Mouse (Mus musculus): ENCODE measurements at regions not wholly inside any gene's neighbourhood (a gene's known extent, or its start where the extent isn't known, plus 50 kb on each side); places are given as distances from the start of the nearest gene placed in this dataset.

DNA sequence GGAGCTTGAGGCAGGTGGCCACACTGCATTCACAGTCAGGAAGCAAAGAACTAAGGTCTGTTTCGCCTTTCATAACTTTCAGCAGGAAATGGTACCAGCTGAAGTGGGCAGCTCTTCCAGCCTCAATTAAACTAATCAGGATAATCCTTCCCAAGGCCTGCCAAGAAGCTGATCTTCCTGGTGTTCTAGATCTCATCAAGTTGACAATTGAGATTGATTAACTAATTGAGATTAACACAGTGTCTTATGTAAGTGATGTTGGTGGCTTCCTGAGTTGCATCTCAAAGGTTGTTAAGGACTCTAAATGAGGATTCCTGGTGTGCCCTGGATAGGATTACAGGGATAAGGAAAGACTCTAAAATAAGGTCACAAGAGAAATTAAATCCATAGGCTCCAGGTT lies 273.3 kb upstream of the Irx2 start:
- DNase-seq (ENCODE audit: low spot score in 2 of 2), result no peak

DNA sequence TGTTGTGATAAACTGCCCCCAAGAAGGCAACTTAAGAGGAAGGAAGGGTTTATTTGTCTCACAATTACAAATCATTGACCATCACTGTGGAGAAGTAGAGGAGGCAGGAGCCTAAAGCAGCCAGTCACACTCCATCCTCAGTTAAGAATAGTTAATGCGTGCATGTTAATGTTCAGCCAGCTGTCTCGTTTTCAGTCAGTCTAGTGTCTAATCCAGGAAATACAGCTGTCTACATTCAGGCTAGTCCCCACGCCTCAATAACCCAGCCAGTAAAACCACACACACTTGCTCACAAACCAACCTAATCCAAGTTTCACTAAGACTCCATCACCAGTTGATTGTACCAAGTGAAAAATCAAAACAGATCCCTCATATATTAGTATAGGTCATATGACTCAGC lies 272.8 kb upstream of the Irx2 start:
- DNase-seq (ENCODE audit: low spot score in 2 of 2), result no peak

DNA sequence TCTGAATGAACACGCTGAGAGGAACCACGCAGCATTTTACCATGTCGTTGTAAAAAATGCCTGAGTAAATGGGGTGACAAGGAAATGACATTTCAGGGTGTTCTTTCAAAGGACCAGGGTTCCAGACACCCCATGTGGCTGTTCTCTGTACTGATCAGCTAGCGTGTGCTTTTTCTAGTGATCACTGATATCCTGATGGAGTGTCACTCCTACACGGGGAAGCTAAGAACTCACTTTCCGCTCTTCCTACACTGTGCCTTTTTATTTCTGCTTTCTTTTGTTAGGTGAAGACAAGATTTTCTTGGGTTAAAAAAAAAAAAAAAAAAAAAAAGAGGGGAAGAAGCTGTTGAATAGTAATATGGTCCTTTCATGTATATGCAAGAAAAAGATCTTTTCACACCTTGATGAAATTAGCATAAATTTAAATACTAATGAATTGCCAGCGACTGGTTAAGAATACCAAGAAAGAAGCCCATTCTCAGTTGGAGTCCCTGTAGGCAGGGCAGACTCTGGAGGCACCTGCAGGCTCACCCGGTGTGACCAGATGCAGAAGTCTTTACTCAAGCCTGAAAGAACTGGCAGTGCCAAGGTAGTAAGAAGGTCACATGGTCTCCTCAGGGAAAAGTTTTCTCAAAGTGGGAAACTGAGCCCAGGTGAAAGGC lies 270.2 kb upstream of the Irx2 start:
- DNase-seq (ENCODE audit: low spot score in 2 of 2), result no peak

DNA sequence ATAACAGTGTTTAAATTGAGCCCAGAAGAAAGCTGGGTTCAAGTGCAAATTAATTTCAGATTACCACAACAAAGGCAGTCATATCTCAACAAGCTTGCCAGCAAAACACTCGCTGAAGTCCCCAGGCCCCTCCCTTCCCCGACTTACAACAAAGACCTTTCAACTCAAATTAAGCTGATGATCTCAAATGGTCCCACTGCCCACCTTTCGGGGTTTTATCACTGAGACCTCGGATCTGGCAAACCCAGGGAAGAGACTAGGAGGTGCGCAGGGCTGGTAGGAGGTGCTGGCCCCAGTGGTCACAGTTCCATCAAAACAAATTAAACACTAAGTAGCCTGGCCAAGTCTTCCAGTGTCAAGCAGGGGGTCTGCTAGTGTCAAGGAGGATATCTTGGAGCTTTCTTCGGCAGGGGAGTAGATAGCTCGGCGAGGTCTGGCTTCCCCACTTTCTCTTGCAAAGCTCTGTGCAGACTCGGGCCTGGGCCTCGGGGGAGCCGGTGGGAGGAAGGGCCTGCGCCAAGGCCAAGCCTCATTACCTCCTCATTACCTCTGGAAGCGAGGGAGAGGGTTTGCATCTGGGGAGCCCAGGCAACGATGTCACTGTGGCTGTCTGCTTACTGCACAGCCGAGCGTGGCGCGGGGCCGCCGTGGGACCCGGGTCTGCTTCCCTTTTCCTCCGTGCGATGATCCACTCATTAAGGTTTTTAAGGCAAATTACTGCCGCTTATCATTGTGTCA lies 262.9 kb upstream of the Irx2 start:
- DNase-seq (ENCODE audit: low spot score in 2 of 2), result no peak

DNA sequence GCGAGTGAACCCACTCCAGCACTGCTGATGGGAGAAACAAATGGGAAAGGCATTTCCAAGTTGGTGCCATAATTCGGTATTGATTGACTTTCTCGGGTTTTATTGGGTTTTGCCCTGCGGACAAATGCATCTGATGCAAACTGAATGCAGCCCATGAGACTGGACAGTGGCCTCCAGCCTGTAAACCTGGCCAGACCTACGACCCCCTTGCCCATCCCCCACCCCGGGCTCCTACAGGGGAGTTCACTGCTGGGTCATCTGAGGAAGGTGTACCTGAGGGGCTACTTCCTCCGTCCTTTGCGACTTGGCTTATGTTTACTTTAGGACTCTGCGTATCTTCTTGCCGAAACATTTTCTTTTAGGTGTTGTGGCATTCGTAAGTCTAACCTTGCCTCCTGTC lies 262.3 kb upstream of the Irx2 start:
- no peak for DNase-seq (ENCODE audit: low spot score in 2 of 2)

DNA sequence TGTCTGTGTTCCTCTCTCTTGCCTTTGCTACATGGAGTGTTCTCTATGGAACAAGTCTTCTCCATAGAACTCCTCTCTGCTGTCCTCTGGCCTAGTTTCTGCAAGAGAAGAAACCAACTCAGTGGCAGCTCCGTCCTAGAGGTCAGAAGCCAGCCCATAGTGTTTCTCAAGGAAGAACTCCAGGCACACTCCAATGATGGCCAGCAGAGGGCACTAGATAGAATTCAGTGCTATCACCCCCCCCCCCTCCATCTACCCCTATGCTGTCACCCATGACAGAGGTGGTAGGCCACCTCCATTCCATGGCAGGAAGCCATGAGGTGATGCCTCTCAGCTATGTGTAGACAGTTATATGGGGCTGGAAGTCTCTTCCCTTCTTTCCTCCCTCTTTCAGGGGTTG lies 258.5 kb upstream of the Irx2 start:
- no peak for DNase-seq (ENCODE audit: low spot score in 2 of 2)

DNA sequence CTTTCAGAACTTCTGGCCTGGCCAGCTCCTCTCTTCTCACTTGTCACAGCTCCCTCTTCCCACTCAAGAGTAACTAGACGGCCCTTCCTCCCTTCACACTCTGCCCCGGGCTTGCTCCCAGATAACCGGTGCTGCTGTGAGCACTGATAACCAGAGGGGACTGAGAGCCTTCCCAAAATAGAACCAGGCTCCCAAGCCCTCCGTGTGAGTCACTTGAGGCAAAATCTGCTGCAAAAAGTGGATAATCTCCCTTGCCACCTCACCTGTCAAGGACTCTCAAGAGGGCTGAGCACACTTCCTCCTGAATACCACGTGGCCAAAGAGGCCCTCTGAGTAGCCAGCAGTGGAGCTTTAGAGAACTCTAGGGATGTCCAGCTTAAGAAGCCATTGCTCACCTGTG lies 257.6 kb upstream of the Irx2 start:
- no peak for DNase-seq (ENCODE audit: low spot score in 2 of 2)

DNA sequence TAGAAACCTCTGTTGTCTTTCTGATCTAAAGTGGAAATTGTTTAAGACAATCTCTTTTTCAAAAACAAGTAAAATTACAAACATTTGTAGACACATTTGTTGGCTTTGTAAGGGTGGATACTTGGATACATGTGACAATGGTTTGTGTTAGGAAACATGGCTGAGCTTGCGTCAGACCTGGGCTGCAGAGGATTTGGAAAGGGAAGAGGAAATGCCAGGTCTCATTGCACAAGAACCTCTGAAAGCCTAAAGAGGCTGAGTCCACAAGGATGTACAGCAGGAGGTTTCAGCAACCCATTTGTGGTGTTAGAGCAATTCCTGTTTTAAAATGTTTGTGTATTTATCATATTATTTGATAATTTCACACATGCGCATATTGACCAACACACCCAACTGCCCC lies 235.3 kb upstream of the Irx2 start:
- no peak for DNase-seq (ENCODE audit: low spot score in 2 of 2)

DNA sequence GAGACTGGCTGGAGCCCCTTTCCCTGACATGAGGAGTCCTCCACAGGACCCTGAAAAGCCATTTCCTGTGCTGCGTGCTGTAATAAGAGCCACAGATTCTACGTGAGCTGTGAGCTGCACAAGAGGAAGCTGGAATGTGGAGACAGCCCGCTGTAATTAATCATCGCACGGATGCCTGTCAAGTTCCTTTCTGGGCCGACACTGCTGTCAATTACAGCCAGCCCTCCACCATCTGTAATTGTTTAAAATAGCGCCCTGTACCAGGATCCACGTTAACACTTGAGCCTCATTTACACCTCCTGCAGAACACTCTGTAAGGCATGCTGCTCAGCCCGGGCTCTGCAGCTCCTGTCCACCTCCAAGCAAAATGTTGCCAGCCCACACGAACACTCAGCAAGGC lies 227.9 kb upstream of the Irx2 start:
- DNase-seq (ENCODE audit: low spot score in 2 of 2), result no peak

DNA sequence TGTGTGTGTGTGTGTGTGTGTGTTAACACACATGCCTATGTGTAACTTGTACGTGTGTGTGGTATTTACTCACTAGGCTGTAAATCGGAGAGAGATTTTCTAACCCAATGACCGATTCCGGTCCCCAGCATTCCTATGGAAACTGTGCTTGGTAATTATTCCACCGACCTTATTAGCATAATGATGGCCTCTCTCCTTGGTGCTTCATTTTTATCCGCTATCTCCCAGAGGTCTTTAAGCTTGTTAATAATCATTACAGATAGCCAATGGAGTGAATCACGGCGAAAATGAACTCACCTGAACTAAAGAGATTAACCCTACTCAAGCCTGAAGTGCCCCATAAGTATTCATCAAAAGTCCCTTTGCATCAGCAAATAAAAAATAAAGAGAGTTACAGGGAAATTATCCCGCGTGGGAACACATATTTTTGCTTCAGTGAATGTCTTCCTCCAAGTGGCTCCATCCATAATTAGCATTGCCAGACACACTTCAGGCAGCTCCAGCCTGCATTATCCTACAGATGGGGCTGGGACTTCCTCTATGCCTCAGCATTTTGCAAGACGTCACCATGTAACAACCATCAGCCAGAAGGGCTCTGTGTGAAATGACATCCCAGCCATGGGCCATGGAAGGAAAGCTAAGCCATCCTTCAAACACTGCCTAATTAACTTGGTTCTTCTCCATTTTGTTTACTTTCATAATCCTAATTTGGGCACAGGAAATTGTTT lies 219.2 kb upstream of the Irx2 start:
- DNase-seq (ENCODE audit: low spot score in 2 of 2), result no peak

DNA sequence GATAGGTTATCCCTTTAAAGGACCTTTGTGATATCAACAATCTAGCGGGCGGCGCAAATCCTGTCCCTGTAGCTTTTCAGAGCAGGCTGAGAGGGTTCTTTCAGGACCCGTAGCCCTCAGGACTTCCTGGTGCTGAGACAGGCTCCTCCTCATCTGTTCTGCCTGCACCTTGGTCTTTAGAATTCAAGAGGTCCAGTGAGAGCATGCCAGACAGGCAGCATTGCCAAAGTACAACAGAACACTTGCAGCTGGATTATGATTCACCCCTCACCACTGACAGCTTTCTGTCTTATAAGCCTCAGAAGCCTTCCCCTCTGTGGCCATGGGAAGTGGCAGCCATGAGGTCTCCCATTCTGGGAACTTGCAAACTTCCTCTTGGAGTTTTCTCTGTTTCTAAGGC lies 216.0 kb upstream of the Irx2 start:
- no peak for DNase-seq (ENCODE audit: low spot score in 2 of 2)

DNA sequence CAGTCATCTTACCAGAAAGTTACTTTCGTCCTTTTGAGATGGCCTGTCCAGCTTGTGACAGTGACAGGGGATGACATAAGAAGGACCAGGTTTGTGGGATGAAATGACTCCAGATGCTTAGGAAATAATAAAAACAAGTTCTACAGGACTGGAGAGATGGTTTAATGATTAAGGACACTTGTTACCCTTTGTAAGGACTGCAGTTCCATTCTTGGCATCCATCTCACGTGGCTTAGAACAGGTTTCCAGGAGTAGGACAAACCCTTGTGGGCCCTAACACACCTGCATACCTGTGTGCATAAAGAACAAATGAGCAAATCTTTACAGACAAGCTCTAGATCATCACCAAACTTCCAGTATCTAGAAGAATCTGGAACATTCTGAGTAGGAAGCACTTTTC lies 211.6 kb upstream of the Irx2 start:
- DNase-seq (ENCODE audit: low spot score in 2 of 2), result no peak

DNA sequence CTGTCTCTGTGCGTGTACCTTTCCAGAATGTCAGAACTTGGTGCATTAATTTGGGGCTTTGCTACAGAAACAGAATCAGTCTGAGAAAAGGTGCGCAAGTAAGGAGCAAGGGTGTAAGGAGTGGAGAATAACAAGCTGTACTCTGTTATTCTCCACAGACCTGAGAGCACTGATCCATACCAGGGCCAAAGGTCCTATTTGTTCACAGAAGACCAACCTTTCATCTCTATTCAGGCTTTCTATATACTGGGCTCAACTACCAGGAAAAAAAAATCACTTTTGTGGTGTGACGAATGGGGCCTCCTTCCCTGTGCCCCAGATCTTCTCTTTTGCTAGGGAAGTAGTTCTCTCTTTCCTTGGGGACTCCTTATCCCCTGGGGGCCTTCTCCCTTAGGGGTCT lies 210.8 kb upstream of the Irx2 start:
- no peak for DNase-seq (ENCODE audit: low spot score in 2 of 2)

DNA sequence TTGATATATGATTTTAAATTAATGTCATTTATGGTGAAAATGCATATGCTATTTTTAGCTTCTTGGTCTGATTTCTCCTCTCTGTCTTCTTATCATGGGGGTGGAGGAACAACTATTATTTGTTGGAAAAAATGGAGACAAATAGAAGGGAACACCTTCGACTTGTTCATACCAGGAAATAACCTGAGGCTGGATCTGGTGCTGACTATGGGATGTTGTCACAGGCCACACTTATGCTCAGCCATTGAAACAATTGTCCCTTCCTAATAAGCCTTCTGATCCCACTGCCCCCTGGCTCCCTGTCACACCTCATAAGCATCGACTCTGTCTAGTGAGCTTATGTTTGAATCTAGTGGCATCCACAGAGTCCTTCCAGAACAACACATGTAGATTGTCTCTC lies 210.3 kb upstream of the Irx2 start:
- no peak for DNase-seq (ENCODE audit: low spot score in 2 of 2)

DNA sequence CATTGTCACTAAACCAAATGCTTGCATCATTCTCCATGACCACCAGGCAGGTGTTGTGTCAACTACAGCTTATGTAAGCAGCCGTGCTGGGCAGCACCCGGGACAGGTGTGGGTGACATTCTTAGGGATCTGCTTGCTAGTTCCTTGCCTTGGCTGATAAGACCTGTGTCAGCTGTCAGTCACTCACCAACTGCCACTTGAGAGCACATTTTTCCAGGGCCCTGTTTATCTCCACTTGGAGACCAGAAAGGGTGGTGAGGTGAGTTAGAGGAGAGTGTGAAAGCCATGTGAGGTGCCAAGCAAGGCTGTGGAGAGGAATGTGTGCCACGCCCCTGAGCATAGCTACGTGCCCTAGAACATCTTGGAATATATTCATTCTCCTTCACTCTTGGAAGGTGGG lies 209.1 kb upstream of the Irx2 start:
- no peak for DNase-seq (ENCODE audit: low spot score in 2 of 2)

DNA sequence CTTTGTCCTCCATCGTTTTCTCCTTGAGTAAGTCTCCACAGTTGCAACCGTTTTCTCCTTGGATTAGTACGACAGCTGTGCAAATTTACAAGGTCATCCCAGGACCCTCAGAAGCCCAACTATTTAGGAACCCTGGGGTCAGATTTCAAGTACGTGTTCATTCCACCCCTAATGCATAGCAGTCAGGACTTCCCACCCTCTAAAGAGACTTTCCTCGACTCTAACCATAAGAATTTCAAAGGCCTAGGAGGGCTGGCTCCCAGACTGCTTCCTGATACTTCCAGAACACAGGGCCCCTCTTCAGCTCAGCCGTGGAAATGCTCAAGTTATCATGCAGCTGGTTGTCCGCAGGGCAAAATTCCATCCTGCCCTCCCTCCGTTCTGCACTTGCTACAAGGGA lies 202.7 kb upstream of the Irx2 start:
- no peak for DNase-seq (ENCODE audit: low spot score in 2 of 2)

DNA sequence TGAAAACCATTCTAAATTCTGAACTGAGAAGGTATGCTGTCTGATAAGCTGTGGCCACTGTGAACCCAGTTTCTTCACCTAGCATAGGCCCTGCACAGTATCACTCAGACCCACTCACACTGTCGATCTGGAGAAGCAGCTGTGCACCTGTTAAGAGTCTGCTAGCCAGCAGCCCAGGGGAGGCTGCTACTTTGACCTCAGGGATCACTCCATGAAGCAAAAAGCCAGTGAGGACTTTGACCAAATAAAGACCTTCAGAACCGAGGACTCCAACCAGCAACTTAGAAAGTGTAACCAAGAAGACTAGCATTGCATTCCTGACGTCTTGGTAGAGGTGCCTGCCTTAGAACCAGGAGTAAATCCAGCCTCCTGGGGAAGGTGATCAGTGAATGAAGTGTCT lies 183.3 kb upstream of the Irx2 start:
- DNase-seq (ENCODE audit: low spot score in 2 of 2), result no peak

DNA sequence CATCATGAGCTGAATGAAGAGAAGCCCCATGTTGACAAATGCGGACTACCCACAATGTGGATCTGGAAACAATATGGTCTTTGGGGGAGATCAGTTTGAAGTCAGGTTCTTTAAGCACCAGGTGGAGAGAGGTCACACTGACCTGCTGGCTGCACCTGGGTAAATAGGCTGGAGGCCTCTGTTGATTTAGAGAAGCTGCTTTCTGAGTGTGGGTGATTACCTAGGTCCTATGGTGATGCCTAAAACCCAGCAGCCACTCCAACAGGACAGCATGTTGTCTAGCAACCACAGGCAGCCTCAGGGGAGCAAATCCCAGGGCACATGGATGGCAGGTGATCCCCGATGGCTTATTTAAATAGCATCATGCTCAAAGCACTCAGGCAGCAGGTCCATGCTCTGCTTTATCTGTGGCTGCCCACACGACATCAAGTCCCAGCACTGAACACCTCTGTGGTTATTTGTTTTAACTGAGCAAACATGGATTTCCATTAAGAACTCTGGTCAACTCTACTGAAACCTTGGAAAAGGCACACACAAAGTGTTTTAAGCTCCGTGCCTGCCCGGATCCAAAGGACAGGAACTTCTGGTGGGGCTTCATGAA lies 180.1 kb upstream of the Irx2 start:
- no peak for DNase-seq (ENCODE audit: low spot score in 2 of 2)

DNA sequence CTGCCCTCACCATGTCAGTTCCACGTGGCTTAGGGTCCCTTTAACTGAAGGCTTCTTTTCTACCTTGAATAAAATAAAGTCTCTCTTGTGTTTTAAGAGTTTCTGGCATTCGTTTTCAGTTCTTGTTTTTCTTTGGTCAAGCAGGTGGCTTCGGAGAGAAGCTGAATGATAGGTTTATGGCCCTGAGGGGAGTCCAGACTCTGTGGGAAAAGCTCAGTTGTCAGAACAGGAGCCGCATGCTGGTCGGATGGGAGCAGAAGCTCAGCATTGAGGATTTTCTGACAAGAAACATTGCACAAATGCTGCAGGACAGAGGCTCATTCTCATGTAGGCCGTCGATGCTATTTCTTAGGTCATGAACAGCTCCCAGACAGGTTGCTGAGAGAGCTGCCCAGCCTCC lies 133.3 kb upstream of the Irx2 start:
- DNase-seq (ENCODE audit: low spot score in 2 of 2), result no peak

DNA sequence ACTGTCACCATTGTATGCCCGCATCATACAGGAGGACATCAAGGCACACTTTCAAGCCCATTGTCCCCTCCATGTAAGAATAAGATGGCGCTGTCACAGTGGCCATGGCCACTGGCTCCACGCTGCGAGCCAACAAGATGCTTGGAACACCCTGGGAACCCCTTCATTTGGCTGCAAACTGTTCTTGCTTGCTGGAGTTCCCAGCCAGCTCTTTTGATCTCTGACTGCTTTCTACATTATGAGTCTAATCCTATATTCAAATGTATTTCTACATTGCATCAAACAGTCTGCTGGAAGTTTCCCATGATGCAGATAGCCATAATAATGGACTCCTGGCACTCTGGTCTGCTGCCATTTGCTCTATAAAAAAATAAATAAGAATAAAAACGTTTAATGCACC lies 131.6 kb upstream of the Irx2 start:
- no peak for DNase-seq (ENCODE audit: low spot score in 2 of 2)

DNA sequence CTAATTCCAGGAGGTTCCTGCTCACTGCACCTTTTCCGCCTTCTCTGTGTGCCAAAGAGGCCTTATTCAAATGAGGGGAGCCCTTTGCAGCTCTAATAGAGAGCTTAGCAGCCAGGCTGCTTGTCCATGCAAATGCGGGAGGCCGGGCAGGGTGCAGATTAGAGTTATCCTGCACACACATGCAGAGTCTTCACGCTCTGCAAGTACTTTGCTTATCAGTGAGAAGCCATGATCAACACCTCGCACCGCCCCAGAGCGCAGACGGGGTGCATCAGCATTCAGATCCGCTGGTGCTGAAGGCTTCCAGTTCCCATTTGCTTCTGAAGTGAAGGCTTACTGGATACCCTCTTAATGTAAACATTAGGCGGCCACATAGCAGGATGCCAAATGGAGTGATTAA lies 131.1 kb upstream of the Irx2 start:
- DNase-seq (ENCODE audit: low spot score in 2 of 2), result no peak

DNA sequence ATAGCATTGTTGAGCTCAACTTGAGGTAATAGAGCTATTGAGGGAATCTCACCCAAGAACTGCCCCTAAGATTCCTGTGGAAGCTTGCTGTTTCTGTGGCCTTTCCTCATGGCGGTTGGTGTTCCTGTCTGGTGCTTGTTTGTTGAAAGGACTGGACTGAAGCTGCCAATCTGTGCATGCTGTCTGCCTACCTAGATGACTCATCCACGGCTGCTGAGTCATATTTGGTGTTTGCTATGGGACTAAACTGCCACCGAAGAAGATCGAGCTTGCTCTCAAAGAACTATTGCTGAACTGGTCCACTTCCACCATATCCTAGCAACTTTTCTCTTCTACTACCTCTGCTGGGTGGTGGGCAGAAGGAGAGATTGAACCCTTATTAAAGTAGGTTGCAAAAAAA lies 122.7 kb upstream of the Irx2 start:
- no peak for DNase-seq (ENCODE audit: low spot score in 2 of 2)

DNA sequence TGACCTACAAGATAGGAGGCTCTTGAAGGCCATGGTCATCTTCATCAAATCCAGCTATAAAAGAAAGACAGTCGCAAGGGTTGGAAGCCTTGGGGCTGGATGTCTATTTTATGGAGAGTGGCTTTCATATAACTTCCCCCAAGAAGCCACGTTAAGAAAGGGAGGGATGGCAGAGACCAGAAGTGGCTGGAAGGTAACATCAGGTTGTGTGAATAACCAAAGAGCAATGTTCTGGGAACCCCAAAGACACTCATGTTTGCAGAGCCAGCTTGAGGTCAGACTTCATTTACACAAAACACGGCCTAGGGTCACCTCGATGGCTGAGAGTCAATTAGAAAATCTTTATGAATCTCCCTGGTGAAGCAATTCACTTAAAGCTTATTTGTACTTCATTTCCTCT lies 90.0 kb upstream of the Irx2 start:
- DNase-seq (ENCODE audit: low spot score in 2 of 2), result no peak

Measured in thymus, postnatal 10 days (tissue).